Mouse (Mus musculus): Measurements from ENCODE around the gene Dynlt1f. TPM values are rescaled to one million over a fixed set of nuclear protein-coding genes. Genes with fewer than 3 reads are reported as not detected.
A peak's percentile ranks its signal among the peaks of the same experiment; 100 is the strongest.
"Not testable (repeated sequence)": the region's sequence is repeated elsewhere in the genome, so short reads cannot be mapped to it uniquely, and the experiment has no call there.

The Dynlt1f gene
- 203 and 241 TPM in 2 replicates for polyA plus RNA-seq (2015; fragmentation: Nextera tagmentation; extraction: Ambion mirVana)

GRCm38 (mm10) chr17:6655567-6656281, at the start of gene Dynlt1f:
Gene Dynlt1f, minus strand, starts transcription at chr17:6655900.
- not testable (repeated sequence) for H3K4me1 ChIP-seq; H3K36me3 ChIP-seq; H3K9me3 ChIP-seq (replicated peaks); H3K27me3 ChIP-seq
- Histone ChIP-seq H3K27ac (replicated peaks) (peak within 1 kb of the TSS; percentile 82), H3K9ac (peak within 1 kb of the TSS; percentile 40), H3K4me3 (replicated peaks) (peak within 1 kb of the TSS; percentile 55), H3K4me2 (replicated peaks) (peak within 1 kb of the TSS; percentile 55)
- 4% methylated on average over 22 of the region's 33 CpGs for WGBS
- peak; percentile 96 for ATAC-seq (ENCODE audit: insufficient number of reproducible peaks, low FRiP score, low TSS enrichment, low read depth)

- not testable (repeated sequence) for H3K27ac ChIP-seq (replicated peaks)
These were observed 47.9 kb upstream of the Dynlt1f start for GRCm38 (mm10) chr17:6703381-6704270.

GRCm38 (mm10) chr17:6702625-6703221, 47.0 kb upstream of the Dynlt1f start:
- H3K9me3 ChIP-seq (replicated peaks); H3K36me3 ChIP-seq; H3K27ac ChIP-seq (replicated peaks); ATAC-seq (ENCODE audit: insufficient number of reproducible peaks, low FRiP score, low TSS enrichment, low read depth); H3K4me2 ChIP-seq (replicated peaks); H3K4me1 ChIP-seq; H3K9ac ChIP-seq; H3K4me3 ChIP-seq (replicated peaks); H3K27me3 ChIP-seq: not testable (repeated sequence)
- WGBS, result 17% methylated on average over 3 of the region's 8 CpGs

More at GRCm38 (mm10) chr17:6703381-6704270, 47.9 kb upstream of the Dynlt1f start:
- not testable (repeated sequence) for H3K36me3 ChIP-seq; H3K9me3 ChIP-seq (replicated peaks); H3K27me3 ChIP-seq; ATAC-seq (ENCODE audit: insufficient number of reproducible peaks, low FRiP score, low TSS enrichment, low read depth); H3K4me1 ChIP-seq; H3K4me2 ChIP-seq (replicated peaks); H3K9ac ChIP-seq; H3K4me3 ChIP-seq (replicated peaks)
- 48% methylated on average over 9 of the region's 9 CpGs for WGBS

- not testable (repeated sequence) for H3K4me1 ChIP-seq; ATAC-seq (ENCODE audit: insufficient number of reproducible peaks, low FRiP score, low TSS enrichment, low read depth); H3K4me2 ChIP-seq (replicated peaks); H3K36me3 ChIP-seq; H3K4me3 ChIP-seq (replicated peaks); H3K27ac ChIP-seq (replicated peaks); H3K27me3 ChIP-seq; H3K9ac ChIP-seq; H3K9me3 ChIP-seq (replicated peaks)
- WGBS, result 76% methylated on average over 4 of the region's 7 CpGs
These were observed 44.4 kb upstream of the Dynlt1f start for GRCm38 (mm10) chr17:6700077-6700476.

- not testable (repeated sequence) for H3K36me3 ChIP-seq; H3K27ac ChIP-seq (replicated peaks); H3K9ac ChIP-seq; H3K9me3 ChIP-seq (replicated peaks); H3K27me3 ChIP-seq; H3K4me3 ChIP-seq (replicated peaks); H3K4me2 ChIP-seq (replicated peaks); H3K4me1 ChIP-seq; ATAC-seq (ENCODE audit: insufficient number of reproducible peaks, low FRiP score, low TSS enrichment, low read depth)
- 90% methylated on average over 8 of the region's 9 CpGs for WGBS
These were observed 43.8 kb upstream of the Dynlt1f start for GRCm38 (mm10) chr17:6699502-6699901.

GRCm38 (mm10) chr17:6697224-6697775, 41.6 kb upstream of the Dynlt1f start:
- H3K27ac ChIP-seq (replicated peaks); H3K4me2 ChIP-seq (replicated peaks); H3K9me3 ChIP-seq (replicated peaks); H3K9ac ChIP-seq; H3K36me3 ChIP-seq; H3K27me3 ChIP-seq; H3K4me1 ChIP-seq; H3K4me3 ChIP-seq (replicated peaks): not testable (repeated sequence)
- peak; percentile 25; the same call in 1 of the 2 replicates for ATAC-seq (ENCODE audit: insufficient number of reproducible peaks, low FRiP score, low TSS enrichment, low read depth)
- WGBS, result 27% methylated on average over 4 of the region's 4 CpGs

- not testable (repeated sequence) for H3K9ac ChIP-seq; H3K4me3 ChIP-seq (replicated peaks); H3K4me2 ChIP-seq (replicated peaks); H3K9me3 ChIP-seq (replicated peaks); H3K27ac ChIP-seq (replicated peaks); H3K27me3 ChIP-seq; ATAC-seq (ENCODE audit: insufficient number of reproducible peaks, low FRiP score, low TSS enrichment, low read depth); H3K4me1 ChIP-seq; H3K36me3 ChIP-seq
- WGBS, result 57% methylated on average over 8 of the region's 8 CpGs
These were observed 40.8 kb upstream of the Dynlt1f start for GRCm38 (mm10) chr17:6696521-6696920.

- not testable (repeated sequence) for ATAC-seq (ENCODE audit: insufficient number of reproducible peaks, low FRiP score, low TSS enrichment, low read depth); H3K36me3 ChIP-seq; H3K27me3 ChIP-seq; H3K4me3 ChIP-seq (replicated peaks); H3K4me2 ChIP-seq (replicated peaks); H3K4me1 ChIP-seq; H3K9me3 ChIP-seq (replicated peaks); H3K9ac ChIP-seq; H3K27ac ChIP-seq (replicated peaks)
- WGBS, result 63% methylated on average over 9 of the region's 9 CpGs
These were observed 40.0 kb upstream of the Dynlt1f start for GRCm38 (mm10) chr17:6695712-6696111.

- H3K4me3 ChIP-seq (replicated peaks); H3K27me3 ChIP-seq; H3K27ac ChIP-seq (replicated peaks); ATAC-seq (ENCODE audit: insufficient number of reproducible peaks, low FRiP score, low TSS enrichment, low read depth); H3K4me2 ChIP-seq (replicated peaks); H3K36me3 ChIP-seq; H3K4me1 ChIP-seq; H3K9me3 ChIP-seq (replicated peaks); H3K9ac ChIP-seq: not testable (repeated sequence)
- 7% methylated on average over 2 of the region's 2 CpGs for WGBS
These were observed 35.9 kb upstream of the Dynlt1f start for GRCm38 (mm10) chr17:6691596-6691995.

- H3K4me2 ChIP-seq (replicated peaks); H3K9me3 ChIP-seq (replicated peaks); H3K9ac ChIP-seq; H3K4me1 ChIP-seq; H3K36me3 ChIP-seq; H3K27me3 ChIP-seq; ATAC-seq (ENCODE audit: insufficient number of reproducible peaks, low FRiP score, low TSS enrichment, low read depth); H3K27ac ChIP-seq (replicated peaks); H3K4me3 ChIP-seq (replicated peaks): not testable (repeated sequence)
- WGBS, result 76% methylated on average over 3 of the region's 4 CpGs
These were observed 33.6 kb upstream of the Dynlt1f start for GRCm38 (mm10) chr17:6689344-6689743.

GRCm38 (mm10) chr17:6686299-6686971, 30.7 kb upstream of the Dynlt1f start:
- not testable (repeated sequence) for H3K27ac ChIP-seq (replicated peaks); H3K9ac ChIP-seq; H3K9me3 ChIP-seq (replicated peaks); H3K4me3 ChIP-seq (replicated peaks); H3K4me1 ChIP-seq; H3K4me2 ChIP-seq (replicated peaks); ATAC-seq (ENCODE audit: insufficient number of reproducible peaks, low FRiP score, low TSS enrichment, low read depth); H3K36me3 ChIP-seq; H3K27me3 ChIP-seq
- 74% methylated on average over 2 of the region's 4 CpGs for WGBS

All from embryonic facial prominence, embryonic 15.5 days (tissue).